Mouse (Mus musculus) left cerebral cortex, adult 11 months (tissue): ENCODE measurements at regions not wholly inside any gene's neighbourhood (a gene's known extent, or its start where the extent isn't known, plus 50 kb on each side); places are given as distances from the start of the nearest gene placed in this dataset.

Experiments
- DNase-seq: peaks from one replicate; pipeline ENCODE4 v3.0.0; 2022; ENCODE audit warnings: low spot score

GRCm38 (mm10) chr6:94900862-94901261 is 200.9 kb upstream of the Lrig1 start:
- no peak for DNase-seq

GRCm38 (mm10) chr6:94898881-94899280 is 198.9 kb upstream of the Lrig1 start:
- DNase-seq: no peak

GRCm38 (mm10) chr6:94890165-94890564 is 190.2 kb upstream of the Lrig1 start:
- no peak for DNase-seq

GRCm38 (mm10) chr6:94889271-94889670 is 189.3 kb upstream of the Lrig1 start:
- no peak for DNase-seq

GRCm38 (mm10) chr6:94881139-94881538 is 181.2 kb upstream of the Lrig1 start:
- no peak for DNase-seq

- DNase-seq: no peak
Measured at GRCm38 (mm10) chr6:94875841-94876240, 175.9 kb upstream of the Lrig1 start.

- DNase-seq: no peak
Measured at GRCm38 (mm10) chr6:94875065-94875464, 175.1 kb upstream of the Lrig1 start.

GRCm38 (mm10) chr6:94874415-94874814 is 174.5 kb upstream of the Lrig1 start:
- no peak for DNase-seq

- DNase-seq: no peak
Measured at GRCm38 (mm10) chr6:94867952-94868351, 168.0 kb upstream of the Lrig1 start.

- DNase-seq: no peak
Measured at GRCm38 (mm10) chr6:94865498-94865897, 165.5 kb upstream of the Lrig1 start.

GRCm38 (mm10) chr6:94858121-94858621 is 158.2 kb upstream of the Lrig1 start:
- DNase-seq: no peak

- no peak for DNase-seq
Measured at GRCm38 (mm10) chr6:94850121-94850520, 150.2 kb upstream of the Lrig1 start.

- DNase-seq: no peak
Measured at GRCm38 (mm10) chr6:94849533-94849932, 149.6 kb upstream of the Lrig1 start.

GRCm38 (mm10) chr6:94848437-94848836 is 148.5 kb upstream of the Lrig1 start:
- no peak for DNase-seq

GRCm38 (mm10) chr6:94845821-94846220 is 145.9 kb upstream of the Lrig1 start:
- no peak for DNase-seq

GRCm38 (mm10) chr6:94842856-94843255 is 142.9 kb upstream of the Lrig1 start:
- DNase-seq: no peak

GRCm38 (mm10) chr6:94841881-94842280 is 141.9 kb upstream of the Lrig1 start:
- no peak for DNase-seq

GRCm38 (mm10) chr6:94835742-94836141 is 135.8 kb upstream of the Lrig1 start:
- no peak for DNase-seq

GRCm38 (mm10) chr6:94834551-94834950 is 134.6 kb upstream of the Lrig1 start:
- DNase-seq: no peak

GRCm38 (mm10) chr6:94830801-94831200 is 130.8 kb upstream of the Lrig1 start:
- DNase-seq: no peak

- peak; percentile 19 for DNase-seq
Measured at GRCm38 (mm10) chr6:94829246-94829645, 129.3 kb upstream of the Lrig1 start.

- no peak for DNase-seq
Measured at GRCm38 (mm10) chr6:94826656-94827055, 126.7 kb upstream of the Lrig1 start.

GRCm38 (mm10) chr6:94818220-94818619 is 118.3 kb upstream of the Lrig1 start:
- DNase-seq: no peak

GRCm38 (mm10) chr6:94816161-94816560 is 116.2 kb upstream of the Lrig1 start:
- DNase-seq: no peak

GRCm38 (mm10) chr6:94814711-94815110 is 114.8 kb upstream of the Lrig1 start:
- no peak for DNase-seq
